Mouse (Mus musculus) natural killer cell, adult 2 months (primary cell): ENCODE results near the gene Ets1.

Experiments
- DNase-seq, 2 experiments: peaks; one replicate each; pipeline ENCODE4 v3.0.0; 2022; ENCODE audit warnings: low spot score in 2 of 2

The Ets1 gene

DNA sequence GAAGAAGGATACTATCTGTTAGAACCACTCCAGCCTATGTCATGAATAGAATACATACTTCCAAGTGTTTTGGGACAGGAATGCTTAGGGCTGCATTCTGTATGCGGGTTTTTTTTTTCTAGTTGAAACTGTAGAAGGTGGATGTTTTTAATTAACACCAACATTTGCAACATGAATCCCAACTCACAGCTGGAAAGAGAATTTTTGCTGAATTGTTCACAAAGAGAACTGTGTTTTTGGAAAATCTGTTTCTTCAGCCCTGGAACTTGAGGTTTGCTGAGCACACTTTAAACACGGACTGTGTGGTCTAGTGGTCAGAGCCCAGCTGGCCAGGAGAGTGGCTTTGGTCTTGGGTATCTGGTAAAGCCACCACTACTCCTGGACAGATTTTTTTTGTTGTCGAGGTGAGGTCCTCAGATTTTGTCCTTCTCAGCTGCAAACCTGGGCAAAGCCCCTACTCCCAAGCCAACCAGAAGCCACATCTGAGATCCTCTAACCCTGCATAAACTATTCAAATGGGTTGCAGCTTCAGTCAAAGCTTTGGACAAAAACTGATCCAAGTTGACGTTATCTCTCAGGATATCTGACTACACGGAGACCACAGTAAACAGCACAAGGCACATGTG, 122.4 kb downstream of the Ets1 start:
- no peak for DNase-seq

GRCm38 (mm10) chr9:32760649-32761157, 124.7 kb downstream of the Ets1 start:
- no peak for DNase-seq

GRCm38 (mm10) chr9:32761326-32761725, 125.3 kb downstream of the Ets1 start:
- no peak for DNase-seq

GRCm38 (mm10) chr9:32764374-32764773, 128.4 kb downstream of the Ets1 start:
- no peak for DNase-seq

GRCm38 (mm10) chr9:32765123-32765522, 129.1 kb downstream of the Ets1 start:
- DNase-seq, result no peak

DNA sequence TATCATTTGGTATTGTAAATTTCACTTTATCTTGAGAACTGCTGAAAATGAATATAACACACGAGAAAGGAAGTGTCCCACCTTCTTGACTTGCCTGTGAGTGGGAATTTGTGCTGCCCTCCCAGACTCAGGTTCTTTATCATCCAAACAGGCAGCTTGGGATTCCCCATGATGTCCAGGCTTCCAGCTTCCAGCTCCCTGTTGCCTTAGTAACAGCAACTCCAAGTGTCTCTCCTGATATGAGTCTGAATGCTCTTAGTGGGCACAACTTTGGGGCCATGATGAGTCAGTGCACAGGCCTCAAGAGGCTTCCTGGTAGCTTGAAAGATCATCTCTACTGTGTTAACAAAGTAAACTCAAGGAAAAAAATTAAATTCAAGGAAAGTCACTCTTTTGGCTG, 142.8 kb downstream of the Ets1 start:
- DNase-seq, result no peak

DNA sequence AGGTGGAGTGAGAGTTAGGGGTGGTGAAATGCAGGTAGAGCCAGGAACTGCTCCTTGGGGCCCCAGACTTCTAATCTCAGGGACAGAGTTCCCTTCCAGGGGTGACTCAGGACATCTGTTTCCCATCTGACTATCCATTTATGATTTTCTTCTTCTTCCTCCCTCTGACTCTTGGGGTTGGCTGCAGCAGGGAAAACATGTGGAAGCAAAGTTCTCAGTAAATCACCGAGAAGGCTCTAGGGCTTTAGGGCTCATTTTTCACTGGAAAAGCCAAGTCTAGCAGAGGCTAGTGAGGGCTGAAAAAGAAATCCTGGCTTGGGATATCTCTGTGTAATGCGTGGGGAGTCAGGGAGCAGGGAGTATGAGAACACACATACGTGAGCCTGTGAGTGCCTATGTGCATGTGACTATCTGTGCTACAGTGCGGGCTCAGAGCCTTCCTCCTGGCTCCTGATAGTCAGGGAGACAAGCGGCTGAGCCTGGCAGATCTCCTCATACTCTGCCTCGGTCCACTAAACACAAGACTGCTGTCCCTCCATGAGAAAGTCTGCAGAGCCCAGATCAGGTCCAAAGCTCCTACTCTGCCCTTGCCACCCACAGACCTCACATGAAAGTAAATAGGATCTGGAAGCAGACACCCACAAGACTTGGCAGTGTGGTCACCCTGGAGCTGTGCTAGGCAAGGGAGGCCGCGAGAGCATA, 146.5 kb downstream of the Ets1 start:
- no peak for DNase-seq

DNA sequence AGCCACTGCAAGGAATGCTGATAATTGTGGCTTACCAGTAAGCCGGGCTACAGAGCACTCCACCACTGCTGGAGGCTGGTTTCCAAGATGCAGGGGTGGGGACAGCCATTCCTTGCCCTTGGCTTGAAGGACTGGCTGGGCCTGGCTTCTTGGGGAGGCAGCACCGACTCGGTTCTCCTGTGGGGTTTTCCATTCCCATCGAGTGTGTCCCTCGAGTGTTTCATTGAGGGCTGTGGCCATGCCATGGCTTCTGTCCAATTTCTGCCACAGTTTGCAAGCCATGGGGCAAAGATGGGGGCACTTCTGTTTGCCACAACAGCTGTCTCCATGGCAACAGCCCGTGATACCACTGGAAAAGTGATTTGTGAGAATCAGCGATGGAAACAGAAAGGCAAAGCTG, 151.1 kb downstream of the Ets1 start:
- DNase-seq, result no peak

DNA sequence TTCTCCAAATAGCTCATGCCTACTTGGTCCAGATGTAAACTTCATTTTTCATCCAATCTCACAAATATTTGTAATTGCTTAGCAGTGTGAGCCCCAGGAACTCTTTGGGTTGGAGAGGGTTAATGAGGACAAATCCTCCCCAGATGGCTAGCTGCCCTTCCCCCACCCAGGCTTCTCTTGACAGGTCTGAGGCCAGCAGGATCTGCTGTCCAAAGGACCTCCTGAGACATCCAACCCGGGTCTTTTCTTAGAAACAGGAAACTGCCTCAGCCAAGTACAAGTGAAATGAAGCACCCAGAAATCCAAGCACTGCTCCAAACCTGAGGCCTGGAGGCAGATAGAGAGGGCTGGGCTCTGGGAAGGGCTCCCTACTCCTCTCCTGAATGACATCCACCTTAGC, 151.6 kb downstream of the Ets1 start:
- no peak for DNase-seq

DNA sequence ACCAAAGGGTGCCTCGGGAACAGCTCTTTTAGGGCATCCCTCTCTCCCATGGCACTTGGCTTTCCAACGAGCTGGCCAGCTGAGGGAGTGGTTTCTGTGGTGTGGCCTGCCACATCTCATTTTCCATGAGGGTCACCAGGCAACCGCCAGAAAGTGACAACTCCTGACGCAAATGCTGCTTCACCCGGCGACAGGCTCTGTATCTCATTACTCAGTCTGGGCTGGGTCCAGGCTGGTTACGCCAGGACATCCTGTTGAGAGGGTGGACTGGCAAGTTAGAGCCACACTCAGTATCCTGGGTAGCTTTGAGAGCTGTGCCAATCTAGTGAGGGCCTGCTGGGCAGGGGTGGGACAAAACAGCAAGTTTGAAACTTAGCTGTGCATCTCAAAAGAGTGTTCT, 153.3 kb downstream of the Ets1 start:
- DNase-seq, result no peak

DNA sequence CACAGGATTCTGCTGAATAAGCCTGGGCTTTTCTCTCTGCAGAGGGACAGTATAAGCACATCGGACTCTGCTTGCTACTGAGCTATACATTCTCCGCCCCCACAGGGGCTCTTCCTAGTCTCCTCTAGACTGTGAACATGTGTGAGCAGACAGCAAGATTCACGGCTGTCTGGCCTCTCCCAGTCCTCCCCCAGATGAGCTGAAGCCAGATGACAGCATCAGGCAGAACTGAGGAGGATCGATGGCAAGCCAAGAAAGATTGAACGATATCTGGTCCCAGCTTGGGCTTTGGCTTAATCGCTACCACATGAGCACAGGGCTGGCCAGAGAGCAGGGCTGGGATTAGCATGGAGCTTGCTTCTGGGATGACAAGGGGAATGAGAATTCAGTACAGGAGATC, 155.7 kb downstream of the Ets1 start:
- no peak for DNase-seq

- no peak for DNase-seq
These were observed 162.2 kb downstream of the Ets1 start for GRCm38 (mm10) chr9:32798171-32798570.

DNA sequence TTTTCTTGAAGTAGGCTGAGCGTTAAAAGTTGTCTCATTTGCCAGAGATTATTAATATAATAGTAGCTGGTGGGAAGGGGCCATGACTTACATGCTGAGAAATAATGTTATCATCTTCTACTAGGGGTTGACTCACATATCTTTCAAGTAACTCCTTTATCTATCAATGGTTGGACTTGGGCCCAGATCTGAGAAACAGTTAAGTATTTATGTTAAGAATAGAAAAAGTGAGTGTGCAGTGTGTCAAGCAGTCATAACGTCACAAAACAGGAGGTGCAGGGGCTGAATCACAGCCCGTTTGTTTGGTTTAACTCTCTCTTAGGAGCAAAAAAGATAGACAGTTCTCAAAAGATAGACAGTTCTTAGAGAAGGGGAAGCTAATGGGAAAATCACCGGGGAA, 170.1 kb downstream of the Ets1 start:
- no peak for DNase-seq
